Mouse (Mus musculus): ENCODE measurements around the gene Fam161b.

Fam161b gene

DNA sequence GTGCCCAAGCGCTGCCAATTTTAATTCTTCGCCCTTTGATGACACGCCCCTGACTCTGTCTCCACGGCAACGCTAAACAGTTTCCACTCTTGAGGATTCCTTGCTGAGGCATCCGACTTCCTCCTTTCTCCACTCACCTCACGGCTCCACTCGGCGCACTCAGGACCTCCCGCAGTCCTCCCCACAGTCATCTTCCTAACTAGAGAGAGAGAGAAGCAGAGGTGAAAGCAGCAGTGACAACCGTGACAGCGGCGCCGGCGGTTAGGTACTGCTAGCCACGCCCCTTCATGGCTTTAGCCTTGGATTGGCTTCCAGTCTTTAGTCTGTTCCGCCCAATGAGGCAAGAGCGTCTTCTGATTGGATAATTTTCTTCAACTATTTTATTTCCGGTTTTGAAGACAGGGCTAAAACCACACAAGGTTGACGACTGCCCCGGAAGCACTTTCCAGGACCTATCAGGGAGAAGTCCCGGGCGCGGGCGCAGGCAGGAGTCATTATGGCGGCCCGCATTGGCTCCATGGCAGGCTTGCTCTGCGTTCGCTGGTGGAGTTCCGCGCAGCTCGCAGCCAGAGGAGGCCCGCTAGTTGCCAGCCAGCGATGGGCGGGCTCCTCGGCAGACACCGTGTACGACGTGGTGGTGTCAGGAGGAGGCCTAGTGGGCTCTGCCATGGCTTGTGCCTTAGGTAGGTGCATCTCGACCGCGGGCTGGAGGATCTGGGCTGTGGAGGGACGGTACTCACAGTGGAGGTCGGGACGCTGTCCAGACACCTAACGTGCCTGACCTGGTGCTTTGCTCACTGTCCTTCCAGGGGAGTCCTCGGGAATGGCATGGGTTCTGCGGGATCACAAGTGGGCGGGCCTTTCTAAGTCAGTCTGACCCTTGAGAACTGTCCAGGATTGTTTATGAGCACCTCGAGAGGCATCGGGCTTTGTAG lies at the start of gene Fam161b, which contains the start of gene Coq6:
TSS of gene Fam161b (minus strand) at position 279 of the 935 bp plus-strand sequence.
TSS of gene Coq6 (plus strand) at position 103 of the 935 bp plus-strand sequence.
- DNase-seq (ENCODE audit: low read depth, low spot score) = peak; percentile 86

DNA sequence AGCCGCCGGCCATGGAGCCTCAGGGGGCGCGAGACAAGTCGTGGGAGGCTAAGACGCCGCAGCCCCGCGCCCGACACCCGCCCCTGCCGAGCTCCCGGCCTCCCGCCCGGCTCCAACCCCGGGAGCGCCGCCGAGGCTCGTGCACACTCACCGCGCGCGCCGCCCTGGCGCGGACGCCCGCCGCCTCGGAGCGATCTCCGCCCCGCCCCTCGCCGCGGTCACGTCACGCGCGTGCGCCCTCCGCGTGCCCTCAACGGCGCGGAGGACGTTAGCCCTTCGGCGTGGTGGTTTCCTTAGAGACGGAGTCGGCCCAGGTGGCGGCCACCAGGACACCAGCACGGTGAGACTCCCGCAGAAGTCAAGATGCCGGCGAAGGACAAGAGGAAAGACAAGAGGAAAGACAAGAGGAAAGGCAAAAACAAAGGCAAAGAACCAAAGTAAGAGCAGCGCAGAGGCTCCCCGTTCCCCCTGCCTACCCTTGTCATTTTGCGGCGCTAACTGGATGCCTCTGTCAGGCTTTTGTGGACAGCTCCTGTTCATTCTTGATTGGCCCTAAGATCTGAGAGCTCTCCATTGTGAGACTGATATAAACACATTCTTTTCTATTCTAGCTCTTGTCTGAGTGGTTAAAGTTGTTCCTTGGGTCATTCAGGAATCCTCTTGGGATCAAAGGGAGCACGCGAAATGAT lies 47.3 kb upstream of the Fam161b start, which contains the start of the genes Entpd5 and Bbof1:
TSS of gene Entpd5 (minus strand) at position 211 of the 689 bp plus-strand sequence.
TSS of gene Bbof1 (plus strand) at position 253 of the 689 bp plus-strand sequence.
- DNase-seq (ENCODE audit: low read depth, low spot score) = peak; percentile 62

DNA sequence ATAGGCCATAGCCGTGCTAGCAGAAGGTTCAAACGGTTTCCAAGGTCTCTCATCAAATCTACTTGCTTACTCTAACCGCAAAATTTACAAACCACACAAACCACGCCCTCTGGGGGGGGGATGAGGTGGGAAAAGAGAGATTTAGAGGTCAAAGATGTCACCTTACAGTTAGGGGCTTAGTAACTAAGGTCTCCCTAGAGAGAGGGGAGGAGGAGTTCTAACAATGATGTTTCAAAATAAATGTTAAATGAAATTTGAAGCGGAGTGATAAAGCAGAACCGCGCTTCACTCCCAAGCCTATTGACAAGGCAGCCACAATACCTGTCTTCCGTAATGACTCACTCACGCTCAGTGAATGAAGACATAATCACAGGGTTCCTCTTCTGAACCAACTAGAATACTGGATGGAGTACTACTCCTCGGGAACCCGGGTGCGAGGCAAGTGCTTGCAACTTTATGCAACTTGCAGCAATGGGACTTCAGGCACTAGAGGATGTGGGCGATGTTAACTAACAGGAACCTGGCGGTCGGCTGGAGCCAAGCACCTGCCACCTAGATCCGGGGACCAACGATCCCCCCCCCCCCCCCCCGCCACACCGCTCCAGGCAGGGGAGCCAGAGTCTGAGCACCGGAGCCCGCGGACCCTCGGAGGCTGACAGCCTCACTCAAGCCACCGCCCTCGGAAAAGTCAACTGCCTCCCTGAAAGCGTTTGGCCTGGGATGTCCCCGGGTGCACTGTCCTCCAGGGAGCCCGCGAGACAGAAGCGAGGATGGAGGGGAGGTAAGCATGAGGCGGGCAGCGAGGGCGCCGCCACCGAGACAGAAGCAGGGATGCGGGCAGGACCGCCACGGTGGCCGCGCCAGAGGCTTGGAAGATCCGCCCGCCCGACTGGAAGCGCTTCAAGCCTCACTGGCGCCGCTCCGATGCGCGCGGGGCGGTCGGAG lies 46.5 kb upstream of the Fam161b start:
- DNase-seq (ENCODE audit: low read depth, low spot score) = peak; percentile 31

DNA sequence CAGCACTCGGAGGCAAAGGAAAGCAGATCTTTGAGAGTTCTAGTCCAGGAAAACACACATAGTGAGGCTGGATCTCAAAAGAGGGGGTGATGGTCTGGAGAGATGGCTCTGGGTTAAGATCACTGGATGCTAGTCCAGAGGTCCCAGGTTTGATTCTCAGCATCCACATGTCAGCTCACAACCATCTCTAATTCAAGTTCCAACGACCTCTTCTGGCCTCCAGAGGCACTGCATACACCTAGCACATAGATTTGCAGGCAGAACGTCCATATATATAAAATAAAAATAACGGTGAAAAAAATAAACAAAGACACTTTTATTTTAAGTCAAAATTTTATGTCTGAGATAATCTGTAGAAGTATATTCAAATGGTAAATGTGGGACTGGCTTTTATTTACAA lies 45.6 kb upstream of the Fam161b start:
- DNase-seq (ENCODE audit: low read depth, low spot score) = peak; percentile 18

DNA sequence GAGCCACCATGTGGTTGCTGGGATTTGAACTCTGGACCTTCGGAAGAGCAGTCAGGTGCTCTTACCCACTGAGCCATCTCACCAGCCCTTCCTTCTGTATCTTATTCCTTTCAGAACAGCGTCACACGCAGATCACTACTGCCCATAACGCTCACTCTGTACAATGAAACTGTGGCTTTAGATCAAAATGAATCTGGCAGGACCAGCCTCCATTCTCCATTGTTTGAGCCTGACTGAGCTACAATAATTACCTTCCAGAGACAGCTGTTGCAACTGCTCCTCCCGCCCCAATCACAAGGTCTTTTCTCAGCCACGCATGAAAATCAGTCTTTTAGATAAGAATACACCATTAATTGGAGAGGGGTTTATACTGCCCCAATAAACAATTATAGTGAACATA lies 42.9 kb upstream of the Fam161b start:
- no peak for DNase-seq (ENCODE audit: low read depth, low spot score)

DNA sequence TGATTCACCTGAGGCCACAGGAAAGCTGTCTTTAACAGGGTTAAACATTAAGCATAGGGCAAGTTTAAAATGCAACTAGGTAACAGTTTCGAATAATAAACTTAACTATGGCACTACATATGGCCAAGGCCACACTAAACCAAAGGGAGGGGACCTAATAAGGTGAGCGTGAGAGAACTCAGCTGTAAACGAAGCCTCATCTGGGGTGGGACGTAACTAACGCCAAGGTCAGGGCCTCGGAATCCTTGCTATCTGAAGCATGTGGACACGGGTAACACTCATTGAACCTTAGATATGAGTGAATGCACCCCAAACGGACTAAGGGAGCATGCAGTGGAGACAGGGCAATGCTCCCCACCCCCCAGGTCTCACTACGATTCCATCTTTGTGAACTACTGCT lies 41.3 kb upstream of the Fam161b start:
- DNase-seq (ENCODE audit: low read depth, low spot score) = no peak

DNA sequence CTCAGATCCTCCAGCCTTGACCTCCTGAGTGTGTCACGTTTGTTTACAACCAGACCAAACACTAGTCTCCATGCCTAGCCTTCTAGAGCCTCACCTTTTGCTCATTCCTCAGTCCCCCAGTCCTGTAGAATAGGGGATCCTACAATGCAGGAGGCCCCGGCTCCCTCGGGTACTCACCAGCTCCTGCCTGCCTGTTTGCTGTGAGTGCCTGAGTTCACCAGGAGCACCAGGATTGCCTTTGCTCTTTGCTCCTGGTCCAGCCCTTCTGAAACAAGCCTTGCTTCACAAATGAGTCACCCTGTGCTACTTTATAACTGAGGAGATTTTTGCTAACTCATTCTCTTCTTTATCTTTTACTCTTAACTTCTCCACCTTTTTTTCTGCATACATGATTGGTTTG lies 39.0 kb upstream of the Fam161b start:
- DNase-seq (ENCODE audit: low read depth, low spot score) = no peak

DNA sequence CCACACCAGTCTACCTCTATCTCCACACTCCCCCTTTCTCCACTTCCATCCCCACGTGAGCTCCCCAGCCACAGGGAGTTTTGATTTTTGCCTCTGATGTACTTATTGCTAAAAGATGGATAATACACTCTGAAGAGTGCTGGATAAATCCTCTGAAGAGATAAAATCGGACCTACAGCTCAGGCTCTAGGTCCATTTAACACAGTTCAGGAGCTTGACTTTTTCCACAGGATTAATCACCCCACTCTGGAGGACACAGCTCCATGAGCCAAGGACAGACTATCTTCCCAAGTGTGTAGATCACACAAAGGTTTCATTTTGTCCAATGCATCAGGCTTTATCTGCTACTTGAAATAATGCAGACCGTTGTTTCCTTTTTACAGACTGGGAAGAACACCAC lies 38.4 kb upstream of the Fam161b start:
- DNase-seq (ENCODE audit: low read depth, low spot score) = no peak

DNA sequence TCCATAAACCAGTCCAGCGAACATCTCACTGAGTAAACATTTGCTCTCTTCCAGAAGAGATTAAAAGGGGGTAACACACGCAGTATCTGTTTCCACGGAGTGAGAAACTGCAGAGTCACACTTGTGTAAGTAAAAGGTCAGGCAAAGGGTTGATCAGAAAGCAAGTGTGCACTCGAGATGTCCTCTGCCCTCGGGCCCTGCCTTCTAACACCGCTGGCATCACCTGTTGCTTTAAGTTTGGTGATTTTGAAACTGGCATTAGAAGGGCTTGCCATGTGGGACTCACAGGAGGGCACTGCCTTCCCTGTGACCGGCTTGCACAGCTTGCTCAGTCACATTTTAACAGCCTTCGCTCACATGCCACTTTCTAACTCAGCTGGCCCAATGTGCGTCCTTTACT lies 38.0 kb upstream of the Fam161b start:
- no peak for DNase-seq (ENCODE audit: low read depth, low spot score)

DNA sequence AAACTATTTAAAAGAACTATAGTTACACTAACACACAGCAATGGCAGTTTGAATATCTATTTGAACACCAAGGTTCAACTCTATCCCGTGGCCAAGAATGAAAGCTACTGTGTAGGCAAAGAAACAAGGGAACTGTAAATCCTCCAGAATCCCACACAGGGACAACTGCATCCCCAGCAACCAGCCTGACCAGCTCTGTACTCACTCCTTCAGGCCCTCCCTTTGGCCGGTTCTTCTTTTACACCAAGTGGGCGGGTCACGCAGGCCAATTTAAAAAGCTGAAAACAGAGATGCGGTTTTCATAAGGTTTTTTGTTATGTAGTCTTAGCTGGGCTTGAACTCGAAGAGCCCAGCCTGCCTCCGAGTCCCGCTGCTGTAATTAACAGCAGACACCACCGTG lies 37.5 kb upstream of the Fam161b start:
- DNase-seq (ENCODE audit: low read depth, low spot score) = no peak

DNA sequence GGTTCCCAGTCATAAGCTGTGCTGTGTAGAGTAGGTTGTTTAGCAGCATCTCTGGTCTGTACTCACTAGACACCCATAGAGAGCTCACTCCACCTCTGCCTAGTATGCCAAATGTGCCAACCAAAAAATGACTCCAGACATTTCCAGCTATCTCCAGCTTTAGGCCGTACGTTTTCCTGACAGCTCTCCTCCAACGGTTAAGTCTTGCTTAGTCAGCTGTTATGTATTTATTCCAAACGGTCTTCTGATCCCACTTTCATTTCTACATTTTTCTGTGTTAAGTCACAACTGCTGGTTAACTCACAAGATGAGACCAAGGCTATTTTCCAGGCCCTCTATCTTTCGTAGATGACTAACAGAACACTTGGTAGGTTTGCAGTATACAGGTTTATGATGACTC lies 37.0 kb upstream of the Fam161b start:
- no peak for DNase-seq (ENCODE audit: low read depth, low spot score)

DNA sequence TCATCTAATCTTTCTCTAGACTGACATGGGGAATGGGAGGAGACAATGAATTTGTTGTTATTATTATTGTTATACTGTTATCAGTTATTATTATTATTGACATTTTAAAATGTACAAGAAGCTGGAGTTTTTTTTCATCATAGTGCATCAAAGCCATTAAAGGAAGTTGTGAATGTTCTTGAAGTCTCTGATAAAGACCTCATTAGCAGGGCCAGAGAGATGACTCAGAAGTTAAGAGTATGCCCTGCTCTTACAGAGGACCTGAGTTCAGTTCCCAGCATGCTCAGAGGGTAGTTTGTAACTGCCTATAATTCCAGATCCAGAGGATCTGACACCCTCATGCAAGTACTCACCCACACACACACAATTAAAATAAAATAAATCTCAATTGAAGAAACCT lies 36.1 kb upstream of the Fam161b start:
- no peak for DNase-seq (ENCODE audit: low read depth, low spot score)

DNA sequence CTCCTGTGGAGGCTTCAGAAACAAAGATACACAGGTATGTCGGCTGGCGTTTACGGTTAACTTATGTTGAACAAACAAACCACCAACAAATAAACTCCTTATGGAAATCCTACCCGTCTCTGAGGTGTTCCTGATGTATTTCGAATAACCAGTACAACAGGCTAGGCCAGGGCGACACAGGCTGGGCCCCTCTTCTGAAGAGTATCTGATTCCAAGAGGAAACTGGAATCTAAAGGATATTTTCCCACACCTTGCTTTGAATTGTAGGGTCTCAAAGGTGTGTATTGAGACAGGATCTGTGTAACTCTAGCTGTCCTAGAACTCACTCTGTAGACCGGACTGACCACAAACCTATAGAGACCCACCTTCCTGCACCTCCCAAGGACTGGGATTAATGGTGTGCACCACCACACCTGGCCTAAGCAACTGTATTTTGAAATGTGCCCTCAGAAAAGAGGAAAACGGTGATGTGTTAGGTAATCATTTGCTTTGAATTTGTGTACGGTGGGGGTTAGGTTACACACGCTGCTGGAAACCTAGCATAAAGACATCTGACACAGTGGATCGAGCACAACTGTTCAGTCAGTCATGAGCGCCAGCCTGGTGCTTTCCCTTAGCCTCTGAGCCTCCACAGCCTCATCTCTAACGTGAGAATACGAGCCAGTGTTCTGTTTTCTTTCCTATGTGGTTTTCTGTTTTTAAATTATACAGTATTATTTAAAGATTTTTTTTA lies 35.5 kb upstream of the Fam161b start:
- DNase-seq (ENCODE audit: low read depth, low spot score) = no peak

DNA sequence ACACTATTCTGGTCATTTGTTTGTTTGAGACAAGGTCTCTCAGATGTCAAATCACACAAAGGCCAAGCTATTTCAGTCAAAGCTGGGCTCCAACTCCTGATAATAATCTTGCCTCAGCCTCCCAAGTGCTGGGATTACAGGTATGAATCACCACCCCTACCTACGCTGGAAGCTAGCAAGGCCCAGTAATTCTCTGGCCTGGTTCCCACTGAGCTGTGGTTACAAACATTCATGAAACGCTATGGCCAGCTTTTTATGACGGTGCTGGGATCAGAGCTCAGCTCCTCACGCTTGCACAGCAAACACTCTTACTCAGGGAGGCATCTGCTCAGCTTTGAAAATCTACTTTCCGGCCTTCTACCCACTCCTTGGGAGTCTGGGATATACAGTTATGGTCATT lies 32.2 kb upstream of the Fam161b start:
- no peak for DNase-seq (ENCODE audit: low read depth, low spot score)

DNA sequence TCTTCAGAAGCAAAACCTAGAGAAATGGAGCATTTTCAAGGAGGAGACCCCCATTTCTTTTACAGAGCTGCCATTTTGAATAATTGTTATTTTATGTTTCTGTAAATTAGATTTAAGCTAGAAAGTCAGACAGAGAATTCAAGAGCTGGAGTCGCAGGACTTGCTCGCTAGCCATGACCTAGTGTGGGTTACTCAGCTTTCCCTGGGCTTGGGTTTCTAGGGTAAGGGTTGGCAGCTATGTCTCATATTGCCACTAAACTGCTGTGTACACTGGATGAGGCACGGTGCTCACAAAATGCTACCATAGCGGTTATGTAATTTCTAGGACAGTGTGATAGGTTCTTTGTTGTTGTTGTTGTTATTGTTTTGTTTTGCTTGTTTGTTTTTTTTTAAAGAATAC lies 31.0 kb upstream of the Fam161b start:
- DNase-seq (ENCODE audit: low read depth, low spot score) = no peak

DNA sequence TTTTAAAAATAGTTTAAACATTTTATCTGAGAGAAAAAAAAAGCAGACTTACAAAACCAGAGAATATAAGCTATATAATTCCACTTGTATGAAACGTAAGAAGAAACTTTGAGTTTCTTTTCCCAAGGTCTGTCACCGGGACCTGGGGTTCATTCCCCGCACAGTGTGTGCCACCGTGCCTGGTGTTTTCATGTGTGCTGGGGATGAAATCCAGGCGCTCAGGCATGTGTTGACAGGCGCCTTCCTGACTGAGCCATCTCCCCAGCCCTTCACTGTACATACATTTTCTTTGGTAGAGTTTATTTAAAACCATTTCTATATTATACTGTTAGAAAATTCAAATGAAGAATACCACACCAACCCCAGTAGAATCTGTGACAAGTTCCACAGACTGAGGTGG lies 28.7 kb upstream of the Fam161b start:
- no peak for DNase-seq (ENCODE audit: low read depth, low spot score)

DNA sequence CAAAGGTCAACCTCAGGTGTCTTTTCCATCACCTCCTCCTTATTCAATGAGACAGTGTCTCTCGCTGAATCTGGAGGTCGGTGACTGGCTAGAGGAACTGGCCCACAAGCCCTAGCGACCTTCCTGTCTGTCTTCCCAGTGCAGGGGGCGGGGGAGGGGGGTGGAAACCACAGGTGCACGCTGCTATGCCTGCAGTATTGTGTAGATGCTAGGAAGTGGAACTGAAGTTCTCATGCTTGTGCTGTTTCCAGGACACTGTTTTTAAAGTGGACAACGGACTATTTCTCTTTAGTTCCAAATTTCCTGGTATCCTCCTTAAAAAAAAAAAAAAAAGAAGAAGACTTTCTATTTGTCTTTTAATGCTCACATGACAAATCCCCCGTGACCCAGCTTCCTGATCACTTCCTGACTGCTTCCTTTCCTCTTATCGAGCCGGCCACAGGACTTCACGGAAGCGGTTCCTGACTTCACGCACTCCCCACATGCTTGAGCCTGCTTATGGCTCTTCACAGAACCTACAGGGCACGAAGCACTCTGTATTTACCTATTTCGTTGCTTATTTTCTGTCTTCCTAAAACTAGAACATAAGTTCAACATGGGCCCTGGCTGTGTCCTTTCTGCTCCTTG lies 27.3 kb upstream of the Fam161b start:
- DNase-seq (ENCODE audit: low read depth, low spot score) = no peak

DNA sequence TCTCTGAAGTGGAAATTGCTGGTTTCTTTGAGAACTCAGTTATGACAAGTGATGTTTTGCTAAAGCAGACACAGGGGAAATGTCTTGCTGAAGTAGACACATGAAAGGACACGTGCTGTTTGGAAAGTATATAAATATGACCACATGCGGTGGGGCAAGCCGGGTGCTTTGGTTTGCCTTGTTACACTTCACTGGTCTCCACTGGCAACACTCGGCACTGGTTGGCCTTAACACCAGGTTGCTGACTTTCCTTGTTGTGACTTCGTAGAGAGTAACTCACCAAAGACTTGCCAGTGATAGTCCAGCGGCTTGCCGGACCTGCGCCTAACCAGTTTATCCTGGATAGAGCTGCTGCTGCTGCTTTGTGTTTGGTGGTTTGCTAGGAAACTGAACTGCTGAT lies 26.5 kb upstream of the Fam161b start:
- no peak for DNase-seq (ENCODE audit: low read depth, low spot score)

DNA sequence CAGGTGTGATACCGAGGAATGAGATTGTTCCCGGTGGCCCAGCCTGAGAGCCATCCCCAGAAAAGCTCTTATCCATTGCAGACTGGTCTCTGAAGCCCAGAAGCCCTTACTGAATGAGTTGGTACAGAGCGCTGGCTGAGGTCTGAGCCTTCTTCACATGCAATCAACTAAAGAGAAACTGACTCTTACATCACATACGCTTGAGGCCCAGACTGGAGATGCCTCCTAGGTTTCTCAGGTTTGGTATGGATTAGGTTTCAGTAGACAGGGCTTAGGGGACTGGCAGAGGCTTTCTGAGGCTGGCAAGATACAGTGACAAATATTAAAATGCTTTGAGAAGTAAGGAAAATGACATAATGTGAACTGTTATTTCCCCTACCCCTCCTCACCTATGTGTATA lies 23.8 kb upstream of the Fam161b start:
- DNase-seq (ENCODE audit: low read depth, low spot score) = no peak

DNA sequence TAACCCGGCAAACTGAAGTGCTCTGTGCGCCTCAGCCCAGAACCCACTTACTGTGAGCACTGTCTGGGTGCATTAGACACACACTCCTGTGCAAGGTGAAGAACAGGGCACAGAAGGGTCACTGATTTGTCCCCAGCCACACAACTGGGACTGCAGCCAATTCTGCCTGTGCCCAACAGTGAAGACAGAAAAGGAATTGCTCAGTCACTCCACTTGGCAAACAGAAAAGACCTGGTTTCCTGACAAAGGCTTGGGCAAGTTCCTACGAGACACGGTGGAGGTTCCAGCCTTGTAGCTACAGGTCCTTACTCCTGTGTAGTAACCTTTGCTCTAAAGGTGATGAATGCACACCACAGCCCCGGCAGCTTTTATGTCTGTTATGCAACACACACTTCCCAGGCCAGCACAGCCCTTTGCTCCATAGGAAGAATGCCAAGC lies 23.0 kb upstream of the Fam161b start:
- no peak for DNase-seq (ENCODE audit: low read depth, low spot score)
